Mouse (Mus musculus): ENCODE results near the gene Spata2l. TPM values are rescaled to one million over a fixed set of nuclear protein-coding genes. Genes with fewer than 3 reads are reported as not detected.
"Not testable (repeated sequence)": the region's sequence is repeated elsewhere in the genome, so short reads cannot be mapped to it uniquely, and the experiment has no call there.

Gene Spata2l
- total and polyA plus RNA-seq, 3 experiments, result 1.9 to 3.1 TPM; not detected in 1

- Histone ChIP-seq H3K9ac (ENCODE audit: control insufficient read depth, low read depth, low read length, poor library complexity, severe bottlenecking) (no peak overlapping the region), H3K36me3 (ENCODE audit: control insufficient read depth in 1 of 2, insufficient read depth in 2 of 2, low read length in 2 of 2) (no peaks in the 10 kb centered on the region), H3K4me3 (ENCODE audit: control insufficient read depth in 1 of 2, insufficient read depth in 1 of 2, low read depth in 2 of 2, low read length in 2 of 2) (no peak overlapping the region), H3K9me3 (replicated peaks; ENCODE audit: insufficient read depth, low read length) (no peaks in the 10 kb centered on the region), H3K27me3 (ENCODE audit: control insufficient read depth in 1 of 2, insufficient read depth in 2 of 2, low read length in 2 of 2) (no peaks in the 10 kb centered on the region), H3K79me2 (ENCODE audit: control insufficient read depth, insufficient read depth, low read length, poor library complexity) (no peaks in the 10 kb centered on the region), H3K4me1 (ENCODE audit: control insufficient read depth in 1 of 2, insufficient read depth in 2 of 2, low read length in 2 of 2) (peaks cover 0 to 3% of the 10 kb centered on the region in 2 experiments; a peak in 2 of 4 replicates), H3K27ac (ENCODE audit: control insufficient read depth, low read depth, low read length) (no peak overlapping the region)
- no peak for DNase-seq (ENCODE audit: low read depth, low spot score)
- TF ChIP-seq MAX (IDR thresholded peaks at IDR 0.05; ENCODE audit: low read length) (no peak), GABPA (IDR thresholded peaks at IDR 0.05; ENCODE audit: low read depth, low read length) (no peak), KAT2A (conservative IDR thresholded peaks at IDR 0.05; ENCODE audit: low read depth, low read length) (no peak), TBP (IDR thresholded peaks at IDR 0.05; ENCODE audit: low read depth, low read length) (no peak), ZMIZ1 (IDR thresholded peaks at IDR 0.05; ENCODE audit: low read depth, low read length) (no peak), NELFE (IDR thresholded peaks at IDR 0.05; ENCODE audit: low read depth, low read length) (no peak), MEF2A (IDR thresholded peaks at IDR 0.05; ENCODE audit: extremely low read depth, insufficient replicate concordance, low read depth, low read length, poor library complexity, severe bottlenecking) (no peak), USF1 (IDR thresholded peaks at IDR 0.05; ENCODE audit: low read depth, low read length) (no peak), MXI1 (IDR thresholded peaks at IDR 0.05; ENCODE audit: low read depth, low read length) (no peak), POLR2AphosphoS5 (IDR thresholded peaks at IDR 0.05; ENCODE audit: borderline replicate concordance, low read depth, low read length) (no peak), ZC3H11A (IDR thresholded peaks at IDR 0.05; ENCODE audit: low read depth, low read length) (no peak), HCFC1 (IDR thresholded peaks at IDR 0.05; ENCODE audit: low read depth, low read length) (no peak), POLR2AphosphoS2 (IDR thresholded peaks at IDR 0.05; ENCODE audit: low read length) (no peak), MAFK (IDR thresholded peaks at IDR 0.05; ENCODE audit: borderline replicate concordance, low read depth, low read length) (no peak), NRF1 (IDR thresholded peaks at IDR 0.05; ENCODE audit: insufficient read depth, low read depth, low read length, poor library complexity, severe bottlenecking) (no peak)
Measured at GRCm38 (mm10) chr8:123199864-123200263, 36.2 kb downstream of the Spata2l start.

- TF ChIP-seq GATA1 (IDR thresholded peaks at IDR 0.05; ENCODE audit: low read depth, low read length), result peak; percentile 39; the same call in 1 of the 2 replicates
- DNase-seq (ENCODE audit: low read depth, low spot score), result peak; percentile 79
- peak overlapping the region in 1 of 2 experiments; percentile 66; a peak in 2 of 4 replicates for H3K4me3 ChIP-seq (ENCODE audit: control insufficient read depth in 1 of 2, insufficient read depth in 1 of 2, low read depth in 2 of 2, low read length in 2 of 2)
- not testable (repeated sequence) for H3K27ac ChIP-seq (ENCODE audit: control insufficient read depth, low read depth, low read length); H3K9ac ChIP-seq (ENCODE audit: control insufficient read depth, low read depth, low read length, poor library complexity, severe bottlenecking); H3K79me2 ChIP-seq (ENCODE audit: control insufficient read depth, insufficient read depth, low read length, poor library complexity); H3K36me3 ChIP-seq (ENCODE audit: control insufficient read depth in 1 of 2, insufficient read depth in 2 of 2, low read length in 2 of 2); H3K4me1 ChIP-seq (ENCODE audit: control insufficient read depth in 1 of 2, insufficient read depth in 2 of 2, low read length in 2 of 2); H3K27me3 ChIP-seq (ENCODE audit: control insufficient read depth in 1 of 2, insufficient read depth in 2 of 2, low read length in 2 of 2); H3K9me3 ChIP-seq (replicated peaks; ENCODE audit: insufficient read depth, low read length)
Measured at GRCm38 (mm10) chr8:123197016-123197415, 39.0 kb downstream of the Spata2l start.
